Mouse (Mus musculus): Measurements from ENCODE around the gene Golga5.

DNA sequence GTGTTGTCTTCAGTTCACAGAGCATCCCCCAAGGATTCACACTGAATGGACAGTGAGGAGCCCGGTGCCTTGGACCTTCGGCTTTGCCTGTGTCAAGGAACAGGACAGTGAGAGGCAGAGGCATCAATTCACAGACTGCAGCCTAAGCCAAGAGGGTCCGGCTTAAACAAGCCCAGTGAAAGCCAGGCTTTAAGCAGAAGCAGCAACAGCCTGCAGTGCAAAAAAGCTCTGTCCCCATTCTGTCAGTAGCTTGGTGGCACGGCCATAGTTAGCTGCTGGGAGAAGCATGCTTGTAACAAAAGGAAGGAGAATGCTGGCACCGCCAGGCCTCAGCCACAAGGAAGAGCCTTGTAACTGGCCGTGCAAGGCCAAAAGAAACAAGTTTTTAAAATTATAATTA lies 45.2 kb downstream of the Golga5 start:
- TF ChIP-seq HCFC1 (IDR thresholded peaks at IDR 0.05; ENCODE audit: borderline replicate concordance, insufficient read depth, low read length) (no peak), ZNF384 (IDR thresholded peaks at IDR 0.05; ENCODE audit: low read depth, low read length) (no peak)

All from ES-E14 (cell line).